Mouse (Mus musculus) spleen, postnatal 14 days (tissue): Measurements from ENCODE around the gene Olfr1325.
"Not testable (repeated sequence)": the region's sequence is repeated elsewhere in the genome, so short reads cannot be mapped to it uniquely, and the experiment has no call there.

Experiments used
- DNase-seq, 2 experiments: peaks; one replicate each; pipeline ENCODE4 v3.0.0; 2021 to 2022; ENCODE audit warnings: low spot score in 2 of 2

Olfr1325 gene

DNA sequence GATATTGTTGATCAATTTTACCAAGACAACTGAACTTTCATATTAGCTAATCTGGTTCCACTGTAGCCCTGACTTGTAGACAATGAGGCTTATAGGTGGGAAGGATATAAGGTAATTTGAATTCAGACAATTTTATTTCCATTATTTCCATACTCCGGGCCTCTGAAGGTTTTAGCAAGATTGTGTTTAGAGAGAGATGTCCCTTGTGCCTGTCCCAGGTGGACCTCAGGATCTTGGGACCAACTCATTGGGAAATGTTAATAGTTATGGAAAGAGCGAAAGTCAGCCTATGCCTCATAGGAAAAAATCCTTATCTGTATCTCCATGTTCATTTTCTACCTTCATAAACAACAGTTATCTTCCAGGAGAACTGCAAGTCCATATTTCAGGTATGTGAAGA is at the start of gene Olfr1325:
Gene Olfr1325 (plus strand): TSS at position 301 of the 400 bp plus-strand sequence.
- DNase-seq, result no peak

DNA sequence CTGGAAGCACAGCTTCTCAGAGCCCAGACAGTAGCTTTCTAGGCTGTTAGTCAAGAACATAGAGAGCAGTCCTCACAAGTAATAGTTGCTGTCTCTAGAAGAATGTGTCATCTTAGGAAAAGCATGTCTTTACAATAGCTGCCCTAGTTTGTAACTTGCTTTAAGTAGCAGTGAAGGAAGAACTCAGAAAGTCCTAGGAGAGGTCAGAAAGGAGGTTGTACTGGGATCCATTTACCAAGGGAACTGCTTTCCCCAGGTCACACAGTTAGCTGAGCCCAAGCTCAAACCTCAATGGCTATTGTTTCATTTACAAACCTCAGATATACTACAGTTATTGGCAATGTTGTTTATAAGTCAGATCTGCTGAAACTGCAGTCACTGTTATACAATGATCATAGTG is 17.7 kb upstream of the Olfr1325 start, which contains the start of gene Olfr1326-ps1:
Gene Olfr1326-ps1 (minus strand): TSS at position 101 of the 400 bp plus-strand sequence.
- DNase-seq, result no peak

DNA sequence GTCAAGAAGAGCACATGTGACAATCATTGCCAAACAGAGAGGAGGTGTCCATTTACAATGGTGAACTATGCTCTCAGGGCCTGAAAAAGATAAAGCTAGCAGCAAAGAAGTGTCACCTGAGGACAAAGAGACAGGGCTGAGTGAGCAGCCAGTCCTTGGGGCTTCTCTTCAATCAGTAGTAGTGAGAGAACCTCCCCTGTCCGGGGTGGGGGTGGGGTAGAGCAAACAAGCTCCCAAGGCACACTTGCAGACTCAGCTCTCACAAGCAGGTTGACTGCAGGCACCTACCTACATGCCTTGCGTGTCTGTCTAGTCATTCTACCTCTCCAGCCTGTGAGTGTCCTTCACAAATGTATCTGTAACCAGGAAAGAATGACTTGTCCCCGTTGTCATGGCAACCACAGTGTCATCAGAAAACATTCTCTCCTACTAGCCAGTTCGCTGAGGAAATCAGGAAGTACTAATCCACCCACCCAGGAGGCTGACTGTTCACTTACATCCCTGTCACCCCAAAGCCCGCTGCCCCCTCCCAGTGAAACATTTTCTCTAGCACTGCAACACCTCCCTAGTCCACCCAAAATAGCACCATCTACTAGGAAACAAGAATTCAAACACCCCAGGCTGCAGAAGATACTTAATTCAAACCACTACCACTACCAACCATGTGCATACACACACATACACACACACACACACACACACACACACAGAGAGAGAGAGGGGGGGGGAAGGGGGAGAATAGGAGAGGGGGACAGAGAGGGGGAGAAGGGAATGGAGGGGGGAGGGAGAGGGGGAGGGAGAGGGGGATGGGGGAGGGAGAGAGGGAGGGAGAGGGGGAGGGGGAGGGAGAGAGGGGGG is 53.2 kb downstream of the Olfr1325 start, which contains the start of gene Gm5640:
Gene Gm5640 (minus strand): TSS at position 170 of the 858 bp plus-strand sequence.
- not testable (repeated sequence) for DNase-seq

DNA sequence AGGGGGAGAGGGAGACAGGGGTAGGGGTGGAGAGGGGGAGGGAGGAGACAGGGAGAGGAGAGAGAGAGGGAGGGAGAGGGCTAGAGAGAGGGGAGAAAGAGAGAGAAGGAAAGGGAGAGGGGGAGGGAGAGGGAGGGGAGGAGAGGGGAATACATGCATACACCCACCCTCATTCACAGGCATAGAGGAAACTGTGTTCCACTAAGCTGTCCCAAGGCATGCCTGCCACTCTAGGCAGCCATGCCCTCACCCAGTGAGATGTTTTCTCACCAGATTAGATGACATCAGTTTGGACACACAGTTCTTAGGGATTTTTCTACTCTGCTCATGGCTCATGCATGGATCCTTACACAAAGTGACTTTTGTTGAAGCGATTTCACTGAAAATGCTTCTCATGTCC is 53.9 kb downstream of the Olfr1325 start:
- DNase-seq, result not testable (repeated sequence)
